ENCODE assay signal across 17 mouse cellular contexts in the genomic region with DNA sequence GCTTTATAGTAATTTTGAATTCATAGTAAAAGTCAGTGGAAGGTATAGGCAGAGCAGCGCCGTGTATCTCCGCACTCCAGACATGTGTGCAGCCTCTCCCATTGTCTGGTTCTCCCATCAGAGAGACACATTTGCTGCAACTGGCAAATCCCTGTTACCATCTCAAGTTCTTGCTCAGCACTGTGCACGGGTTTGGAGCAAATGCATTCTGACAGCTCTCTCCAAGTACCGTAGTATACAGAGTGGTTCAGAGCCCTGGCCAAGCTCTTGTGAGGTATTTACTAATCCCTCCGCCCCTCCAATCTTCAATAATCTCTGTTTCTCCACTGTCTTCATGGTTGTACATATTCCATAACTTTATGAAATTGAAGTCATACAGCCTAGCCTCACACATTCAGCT. TPM values are rescaled to one million over a fixed set of nuclear protein-coding genes. Genes with fewer than 3 reads are reported as not detected.
DNase-seq lines count a peak whose midpoint lies in the region; ATAC-seq and TF ChIP-seq lines count a peak whose summit lies in the region.
"Had no signal": no experiment of that assay in that cellular context is flagged by ENCODE, and none has a peak within 500 bp of the region (broad histone marks: within the 10 kb centered on the region; RNA-seq: fewer than 3 reads in every experiment).

No protein-coding gene starts in this region.

- no peak for DNase-seq in forebrain, embryonic 10.5 days (ENCODE audit: extremely low spot score, low spot score)
- no peak for DNase-seq in hindbrain, postnatal 0 days (ENCODE audit: low spot score)
- no peak for DNase-seq in midbrain, postnatal 0 days (ENCODE audit: low spot score)
- DNase-seq in spleen, postnatal 10 days (ENCODE audit: low spot score in 2 of 2) = no peak
- DNase-seq in thymus, postnatal 25 days = no peak
- DNase-seq: adrenal gland, adult 2 months; cerebellum, postnatal 25 days; gastrocnemius, postnatal 25 days; right cerebral cortex, postnatal 25 days had no signal

- no peaks in the 10 kb centered on the region for H3K27me3 ChIP-seq in forebrain, embryonic 13.5 days
- H3K27me3 ChIP-seq in forebrain, embryonic 10.5 days (ENCODE audit: poor library complexity, severe bottlenecking) = no peaks in the 10 kb centered on the region
- H3K27me3 ChIP-seq in hindbrain, postnatal 0 days (ENCODE audit: insufficient read depth, low read length) = no peaks in the 10 kb centered on the region
- H3K27me3 ChIP-seq in hindbrain, embryonic 16.5 days (replicated peaks; ENCODE audit: control insufficient read depth, insufficient read depth, low read length) = no peaks in the 10 kb centered on the region
- no peaks in the 10 kb centered on the region for H3K27me3 ChIP-seq in midbrain, postnatal 0 days (ENCODE audit: insufficient read depth, low read length)
- no peaks in the 10 kb centered on the region for H3K27me3 ChIP-seq in midbrain, embryonic 13.5 days
- H3K27me3 ChIP-seq: midbrain, embryonic 12.5 days; neural tube, embryonic 13.5 days had no signal

- no peaks in the 10 kb centered on the region for H3K36me3 ChIP-seq in forebrain, embryonic 13.5 days (ENCODE audit: poor library complexity, severe bottlenecking)
- no peaks in the 10 kb centered on the region for H3K36me3 ChIP-seq in forebrain, embryonic 10.5 days (replicated peaks)
- no peaks in the 10 kb centered on the region for H3K36me3 ChIP-seq in hindbrain, postnatal 0 days (ENCODE audit: insufficient read depth, low read length)
- H3K36me3 ChIP-seq in hindbrain, embryonic 16.5 days (ENCODE audit: control insufficient read depth, insufficient read depth, low read length) = no peaks in the 10 kb centered on the region
- no peaks in the 10 kb centered on the region for H3K36me3 ChIP-seq in midbrain, postnatal 0 days (ENCODE audit: insufficient read depth, low read length)
- H3K36me3 ChIP-seq in midbrain, embryonic 13.5 days = no peaks in the 10 kb centered on the region
- H3K36me3 ChIP-seq: midbrain, embryonic 12.5 days; neural tube, embryonic 13.5 days had no signal

- no peaks in the 10 kb centered on the region for H3K9me3 ChIP-seq in forebrain, embryonic 13.5 days (replicated peaks)
- H3K9me3 ChIP-seq in forebrain, embryonic 10.5 days = no peaks in the 10 kb centered on the region
- H3K9me3 ChIP-seq in hindbrain, postnatal 0 days (ENCODE audit: low read length) = no peaks in the 10 kb centered on the region
- H3K9me3 ChIP-seq in hindbrain, embryonic 16.5 days (ENCODE audit: control insufficient read depth, low read length) = no peaks in the 10 kb centered on the region
- no peaks in the 10 kb centered on the region for H3K9me3 ChIP-seq in midbrain, postnatal 0 days (ENCODE audit: low read length)
- H3K9me3 ChIP-seq in midbrain, embryonic 13.5 days = no peaks in the 10 kb centered on the region
- H3K9me3 ChIP-seq: midbrain, embryonic 12.5 days; neural tube, embryonic 13.5 days had no signal

- H3K27ac ChIP-seq in forebrain, embryonic 13.5 days = no peak overlapping the region
- no peak overlapping the region for H3K27ac ChIP-seq in forebrain, embryonic 10.5 days
- H3K27ac ChIP-seq in hindbrain, postnatal 0 days = no peak overlapping the region
- H3K27ac ChIP-seq in hindbrain, embryonic 16.5 days (ENCODE audit: low read depth, low read length) = no peak overlapping the region
- no peak overlapping the region for H3K27ac ChIP-seq in midbrain, postnatal 0 days (ENCODE audit: low read depth, low read length)
- H3K27ac ChIP-seq in midbrain, embryonic 13.5 days = no peak overlapping the region
- H3K27ac ChIP-seq: layer of hippocampus, adult 2 months; midbrain, embryonic 12.5 days; neural tube, embryonic 13.5 days had no signal

- ATAC-seq in forebrain, embryonic 13.5 days = peak; percentile 76; the same call in 1 of the 2 replicates
- ATAC-seq in hindbrain, postnatal 0 days = no peak
- no peak for ATAC-seq in hindbrain, embryonic 16.5 days
- no peak for ATAC-seq in midbrain, postnatal 0 days (ENCODE audit: low FRiP score)
- no peak for ATAC-seq in midbrain, embryonic 13.5 days

- H3K4me3 ChIP-seq in forebrain, embryonic 13.5 days = no peak overlapping the region
- no peak overlapping the region for H3K4me3 ChIP-seq in forebrain, embryonic 10.5 days
- H3K4me3 ChIP-seq in hindbrain, postnatal 0 days (ENCODE audit: low read length) = no peak overlapping the region
- no peak overlapping the region for H3K4me3 ChIP-seq in hindbrain, embryonic 16.5 days (ENCODE audit: low read length)
- no peak overlapping the region for H3K4me3 ChIP-seq in midbrain, postnatal 0 days (ENCODE audit: low read depth, low read length)
- H3K4me3 ChIP-seq in midbrain, embryonic 13.5 days (replicated peaks) = no peak overlapping the region
- H3K4me3 ChIP-seq: midbrain, embryonic 12.5 days; neural tube, embryonic 13.5 days had no signal

- TF ChIP-seq CTCF in hindbrain, postnatal 0 days (IDR thresholded peaks at IDR 0.05; ENCODE audit: low read depth) = no peak
- TF ChIP-seq CTCF in midbrain, postnatal 0 days (IDR thresholded peaks at IDR 0.05) = no peak

- H3K4me2 ChIP-seq in forebrain, embryonic 13.5 days = no peak overlapping the region; the same call in 1 of the 2 replicates
- H3K4me2 ChIP-seq in hindbrain, postnatal 0 days (ENCODE audit: low read depth, low read length) = peak overlapping the region; percentile 35; the same call in 1 of the 2 replicates
- no peak overlapping the region for H3K4me2 ChIP-seq in hindbrain, embryonic 16.5 days (ENCODE audit: low read length)
- 0 out of 2 replicates have a peak overlapping the region, but pooled peaks have one; percentile 12 for H3K4me2 ChIP-seq in midbrain, postnatal 0 days (ENCODE audit: low read depth, low read length, poor library complexity, severe bottlenecking)
- H3K4me2 ChIP-seq in midbrain, embryonic 13.5 days (replicated peaks) = no peak overlapping the region
- H3K4me2 ChIP-seq: midbrain, embryonic 12.5 days had no signal

- no peak overlapping the region for H3K9ac ChIP-seq in forebrain, embryonic 13.5 days
- no peak overlapping the region for H3K9ac ChIP-seq in hindbrain, postnatal 0 days (replicated peaks; ENCODE audit: low read length)
- no peak overlapping the region for H3K9ac ChIP-seq in hindbrain, embryonic 16.5 days (ENCODE audit: low read depth, low read length)
- no peak overlapping the region for H3K9ac ChIP-seq in midbrain, postnatal 0 days (replicated peaks; ENCODE audit: low read length, poor library complexity, severe bottlenecking)
- no peak overlapping the region for H3K9ac ChIP-seq in midbrain, embryonic 13.5 days (replicated peaks)
- H3K9ac ChIP-seq: midbrain, embryonic 12.5 days; neural tube, embryonic 13.5 days had no signal

- WGBS in forebrain, embryonic 13.5 days = 77% methylated on average over 6 of the region's 6 CpGs
- 88% methylated on average over 6 of the region's 6 CpGs for WGBS in forebrain, embryonic 10.5 days
- 70% methylated on average over 6 of the region's 6 CpGs for WGBS in hindbrain, postnatal 0 days
- whole genome bisulfite sequencing in hindbrain, embryonic 16.5 days = 83% methylated on average over 6 of the region's 6 CpGs
- 73% methylated on average over 6 of the region's 6 CpGs for WGBS in midbrain, postnatal 0 days
- WGBS in midbrain, embryonic 13.5 days = 72% methylated on average over 6 of the region's 6 CpGs

- H3K4me1 ChIP-seq in forebrain, embryonic 13.5 days = no peaks in the 10 kb centered on the region
- no peaks in the 10 kb centered on the region for H3K4me1 ChIP-seq in forebrain, embryonic 10.5 days
- no peaks in the 10 kb centered on the region for H3K4me1 ChIP-seq in hindbrain, postnatal 0 days (ENCODE audit: insufficient read depth, low read length)
- no peaks in the 10 kb centered on the region for H3K4me1 ChIP-seq in hindbrain, embryonic 16.5 days (ENCODE audit: control insufficient read depth, insufficient read depth, low read depth, low read length)
- H3K4me1 ChIP-seq in midbrain, postnatal 0 days (ENCODE audit: insufficient read depth, low read length) = no peaks in the 10 kb centered on the region
- H3K4me1 ChIP-seq in midbrain, embryonic 13.5 days (replicated peaks) = no peaks in the 10 kb centered on the region
- H3K4me1 ChIP-seq: midbrain, embryonic 12.5 days; neural tube, embryonic 13.5 days had no signal

RNA-seq across cellular contexts. Expression of a gene that starts 19.0 kb away (rescaled TPM):
- polyA plus RNA-seq in forebrain, embryonic 13.5 days (2015; fragmentation: Nextera tagmentation; extraction: Ambion mirVana) = 1.4 and 2.4 TPM in 2 replicates
- polyA plus RNA-seq in forebrain, embryonic 10.5 days (2016; fragmentation: Nextera tagmentation; extraction: Ambion mirVana) = 1.3 and 2.0 TPM in 2 replicates
- total RNA-seq in hindbrain, postnatal 0 days (2014; rRNA removed) = 0.73 and 2.4 TPM in 2 replicates
- polyA plus RNA-seq in hindbrain, postnatal 0 days (2015; fragmentation: Nextera tagmentation; extraction: Ambion mirVana) = 0.88 and 0.95 TPM in 2 replicates
- polyA plus RNA-seq in hindbrain, embryonic 16.5 days (2015; fragmentation: Nextera tagmentation; extraction: Ambion mirVana) = 0.55 and 0.62 TPM in 2 replicates
- 0.77 and 1.4 TPM in 2 replicates for total RNA-seq in midbrain, postnatal 0 days (2014; rRNA removed)
- polyA plus RNA-seq in midbrain, postnatal 0 days (2015; fragmentation: Nextera tagmentation; extraction: Ambion mirVana) = 0.38 and 0.81 TPM in 2 replicates
- 0.35 and 0.89 TPM in 2 replicates for polyA plus RNA-seq in midbrain, embryonic 13.5 days (2015; fragmentation: Nextera tagmentation; extraction: Ambion mirVana)
- total RNA-seq: adrenal gland, adult 2 months; gastrocnemius, postnatal 25 days had no signal
- polyA plus RNA-seq: adrenal gland, adult 2 months; testis, adult 2 months had no signal

RNA-seq across cellular contexts. Expression of a gene that starts 22.2 kb away (rescaled TPM):
- polyA plus RNA-seq in forebrain, embryonic 13.5 days (2015; fragmentation: Nextera tagmentation; extraction: Ambion mirVana) = 0.63 and 0.92 TPM in 2 replicates
- 0.31 TPM in 1 of 2 replicates, not detected in the other for polyA plus RNA-seq in forebrain, embryonic 10.5 days (2016; fragmentation: Nextera tagmentation; extraction: Ambion mirVana)
- total RNA-seq in hindbrain, postnatal 0 days (2014; rRNA removed) = 2.4 and 3.1 TPM in 2 replicates
- polyA plus RNA-seq in hindbrain, postnatal 0 days (2015; fragmentation: Nextera tagmentation; extraction: Ambion mirVana) = 0.34 and 0.60 TPM in 2 replicates
- polyA plus RNA-seq in hindbrain, embryonic 16.5 days (2015; fragmentation: Nextera tagmentation; extraction: Ambion mirVana) = 0.56 and 0.86 TPM in 2 replicates
- total RNA-seq in midbrain, postnatal 0 days (2014; rRNA removed) = 1.7 and 2.0 TPM in 2 replicates
- 0.15 and 0.18 TPM in 2 replicates for polyA plus RNA-seq in midbrain, postnatal 0 days (2015; fragmentation: Nextera tagmentation; extraction: Ambion mirVana)
- 0.35 and 0.50 TPM in 2 replicates for polyA plus RNA-seq in midbrain, embryonic 13.5 days (2015; fragmentation: Nextera tagmentation; extraction: Ambion mirVana)
- total RNA-seq: adrenal gland, adult 2 months; gastrocnemius, postnatal 25 days; left cerebral cortex, postnatal 36 days had no signal
- polyA plus RNA-seq: adrenal gland, adult 2 months; neural tube, embryonic 13.5 days had no signal

RNA-seq across cellular contexts. Expression of a gene that starts 25.1 kb away (rescaled TPM):
- polyA plus RNA-seq in forebrain, embryonic 13.5 days (2015; fragmentation: Nextera tagmentation; extraction: Ambion mirVana) = 1.9 and 4.4 TPM in 2 replicates
- 1.9 and 3.0 TPM in 2 replicates for polyA plus RNA-seq in forebrain, embryonic 10.5 days (2016; fragmentation: Nextera tagmentation; extraction: Ambion mirVana)
- total RNA-seq in hindbrain, postnatal 0 days (2014; rRNA removed) = 1.3 and 2.7 TPM in 2 replicates
- polyA plus RNA-seq in hindbrain, postnatal 0 days (2015; fragmentation: Nextera tagmentation; extraction: Ambion mirVana) = 1.7 and 1.9 TPM in 2 replicates
- polyA plus RNA-seq in hindbrain, embryonic 16.5 days (2015; fragmentation: Nextera tagmentation; extraction: Ambion mirVana) = 0.98 and 1.2 TPM in 2 replicates
- 1.6 and 7.9 TPM in 2 replicates for total RNA-seq in midbrain, postnatal 0 days (2014; rRNA removed)
- polyA plus RNA-seq in midbrain, postnatal 0 days (2015; fragmentation: Nextera tagmentation; extraction: Ambion mirVana) = 1.0 and 1.1 TPM in 2 replicates
- 0.66 and 2.4 TPM in 2 replicates for polyA plus RNA-seq in midbrain, embryonic 13.5 days (2015; fragmentation: Nextera tagmentation; extraction: Ambion mirVana)
- total RNA-seq: gastrocnemius, postnatal 25 days had no signal
- polyA plus RNA-seq: neural tube, embryonic 13.5 days had no signal

RNA-seq across cellular contexts. Expression of a gene that starts 33.5 kb away (rescaled TPM):
- polyA plus RNA-seq in forebrain, embryonic 13.5 days (2015; fragmentation: Nextera tagmentation; extraction: Ambion mirVana) = 62.8 and 63.5 TPM in 2 replicates
- 78.8 and 85.3 TPM in 2 replicates for polyA plus RNA-seq in forebrain, embryonic 10.5 days (2016; fragmentation: Nextera tagmentation; extraction: Ambion mirVana)
- 10.2 and 19.7 TPM in 2 replicates for total RNA-seq in hindbrain, postnatal 0 days (2014; rRNA removed)
- 60.4 and 67.0 TPM in 2 replicates for polyA plus RNA-seq in hindbrain, postnatal 0 days (2015; fragmentation: Nextera tagmentation; extraction: Ambion mirVana)
- polyA plus RNA-seq in hindbrain, embryonic 16.5 days (2015; fragmentation: Nextera tagmentation; extraction: Ambion mirVana) = 60.3 and 64.8 TPM in 2 replicates
- total RNA-seq in midbrain, postnatal 0 days (2014; rRNA removed) = 16.2 and 27.1 TPM in 2 replicates
- 37.5 and 41.7 TPM in 2 replicates for polyA plus RNA-seq in midbrain, postnatal 0 days (2015; fragmentation: Nextera tagmentation; extraction: Ambion mirVana)
- polyA plus RNA-seq in midbrain, embryonic 13.5 days (2015; fragmentation: Nextera tagmentation; extraction: Ambion mirVana) = 65.2 and 68.5 TPM in 2 replicates

Comparison
In these comparisons a context has a peak if more than half of its experiments do, and no peak if none do; other contexts are left out.
1. H3K4me2 ChIP-seq: peak in hindbrain, postnatal 0 days (single experiment) and midbrain, postnatal 0 days (single experiment); none in forebrain, embryonic 13.5 days (single experiment), hindbrain, embryonic 16.5 days (single experiment) and midbrain, embryonic 13.5 days (single experiment).